Mouse (Mus musculus): ENCODE results near the gene Samd7. TPM values are rescaled to one million over a fixed set of nuclear protein-coding genes. Genes with fewer than 3 reads are reported as not detected.

Samd7 gene
- polyA plus RNA-seq, 1 experiment from 2014 or later = not detected

DNA sequence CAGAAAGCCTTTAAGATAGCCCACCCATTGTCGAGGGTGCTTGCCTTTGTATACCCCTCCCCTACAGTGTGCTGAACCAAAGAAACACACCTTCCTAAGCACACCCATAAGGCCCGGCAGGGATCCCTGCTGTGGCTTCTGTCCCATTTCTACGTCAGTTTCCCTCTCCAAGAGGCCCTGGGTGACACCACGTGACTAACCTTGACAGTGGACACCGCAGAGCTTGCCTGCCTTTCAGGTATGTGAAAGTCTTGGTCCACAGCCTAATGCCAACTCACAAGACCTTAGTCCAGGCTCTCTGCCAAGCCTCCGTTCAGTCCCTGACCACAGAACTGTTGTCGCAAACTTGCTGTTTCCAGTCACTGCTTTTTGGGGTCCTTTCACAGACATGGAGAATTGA lies 20.1 kb downstream of the Samd7 start:
- Histone ChIP-seq H3K4me3 (ENCODE audit: low read depth, low read length) (no peak overlapping the region), H3K4me1 (replicated peaks; ENCODE audit: control insufficient read depth, insufficient read depth) (no peaks in the 10 kb centered on the region), H3K9me3 (ENCODE audit: control insufficient read depth, low read length) (no peaks in the 10 kb centered on the region), H3K4me2 (replicated peaks; ENCODE audit: low read depth) (no peak overlapping the region), H3K9ac (ENCODE audit: low read length) (no peak overlapping the region), H3K27me3 (ENCODE audit: control insufficient read depth, insufficient read depth, low read length) (no peaks in the 10 kb centered on the region), H3K36me3 (ENCODE audit: control insufficient read depth, insufficient read depth, low read length) (no peaks in the 10 kb centered on the region), H3K27ac (replicated peaks) (no peak overlapping the region)
- TF ChIP-seq EP300 (optimal IDR thresholded peaks at IDR 0.05) (no peak), CTCF (IDR thresholded peaks at IDR 0.05; ENCODE audit: low read depth) (no peak)
- ATAC-seq (ENCODE audit: low FRiP score, low TSS enrichment) (peak; percentile 80), DNase-seq (ENCODE audit: low spot score) (peak; percentile 66)
- WGBS = 46% methylated on average over 7 of the region's 7 CpGs

DNA sequence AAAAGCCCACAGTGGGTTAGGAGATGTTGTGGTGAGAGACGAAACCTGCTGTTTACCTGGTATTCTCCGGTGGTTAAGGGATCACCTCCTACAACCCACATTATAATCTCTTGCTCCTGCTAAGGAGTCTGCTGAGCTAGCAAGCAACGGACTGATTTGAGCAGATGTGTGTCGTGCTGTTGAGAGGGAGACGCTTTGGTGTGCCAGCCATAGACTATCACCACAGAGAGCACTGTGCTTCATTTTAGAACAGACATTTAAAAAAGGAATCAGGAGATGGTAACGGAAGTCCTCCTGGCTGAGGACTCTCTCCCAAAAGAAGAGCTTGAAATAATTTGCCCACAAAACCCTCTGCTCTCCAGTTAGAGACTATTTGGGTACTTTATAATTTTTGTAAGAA lies 21.2 kb downstream of the Samd7 start:
- no peak overlapping the region for H3K9ac ChIP-seq (ENCODE audit: low read length)
- no peak overlapping the region for H3K27ac ChIP-seq (replicated peaks)
- DNase-seq (ENCODE audit: low spot score) (no peak), ATAC-seq (ENCODE audit: low FRiP score, low TSS enrichment) (no peak)
- H3K9me3 ChIP-seq (ENCODE audit: control insufficient read depth, low read length) = no peaks in the 10 kb centered on the region
- TF ChIP-seq EP300 (optimal IDR thresholded peaks at IDR 0.05) = no peak
- no peak for TF ChIP-seq CTCF (IDR thresholded peaks at IDR 0.05; ENCODE audit: low read depth)
- no peaks in the 10 kb centered on the region for H3K4me1 ChIP-seq (replicated peaks; ENCODE audit: control insufficient read depth, insufficient read depth)
- no peak overlapping the region for H3K4me2 ChIP-seq (replicated peaks; ENCODE audit: low read depth)
- H3K4me3 ChIP-seq (ENCODE audit: low read depth, low read length) = no peak overlapping the region
- 89% methylated on average over 6 of the region's 6 CpGs for WGBS
- no peaks in the 10 kb centered on the region for H3K27me3 ChIP-seq (ENCODE audit: control insufficient read depth, insufficient read depth, low read length)
- H3K36me3 ChIP-seq (ENCODE audit: control insufficient read depth, insufficient read depth, low read length) = no peaks in the 10 kb centered on the region

DNA sequence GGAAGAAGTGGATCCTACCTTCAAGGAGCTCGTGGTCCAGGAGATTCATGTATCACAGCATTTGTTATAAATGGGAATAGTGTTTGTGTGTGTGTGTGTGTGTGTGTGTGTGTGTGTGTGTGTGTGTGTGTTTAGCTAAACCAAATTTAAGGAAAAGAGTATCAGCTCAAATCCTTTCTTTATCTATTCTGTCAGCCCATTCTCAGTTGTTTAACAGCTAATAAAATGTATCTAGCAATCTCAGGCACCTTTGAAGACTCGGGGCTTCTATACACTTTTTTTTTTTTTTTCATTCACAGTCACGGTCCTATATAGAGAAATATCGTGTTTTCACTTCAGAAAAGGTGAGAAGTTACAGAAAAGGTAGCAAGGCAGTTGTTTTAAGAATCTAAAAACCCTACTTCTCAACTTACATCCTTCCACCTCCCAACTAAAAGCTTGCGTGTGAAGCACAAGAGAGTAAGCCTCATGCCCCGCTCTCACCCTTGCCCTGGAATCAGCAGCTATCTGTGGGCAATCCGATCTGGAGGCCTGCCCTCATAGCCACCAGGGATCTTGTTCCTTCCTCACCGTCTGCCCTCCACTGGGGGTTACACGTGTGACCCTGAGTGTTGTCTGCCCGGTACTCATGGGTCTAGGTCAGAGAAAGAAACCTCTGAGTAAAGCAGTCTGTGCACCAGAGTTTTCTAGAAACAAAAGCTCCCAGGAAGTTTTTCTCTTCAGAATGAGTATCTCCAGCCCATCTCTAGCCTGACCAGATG lies 23.8 kb downstream of the Samd7 start:
- Histone ChIP-seq H3K4me1 (replicated peaks; ENCODE audit: control insufficient read depth, insufficient read depth) (no peaks in the 10 kb centered on the region), H3K27ac (replicated peaks) (no peak overlapping the region), H3K9me3 (ENCODE audit: control insufficient read depth, low read length) (no peaks in the 10 kb centered on the region), H3K4me2 (replicated peaks; ENCODE audit: low read depth) (no peak overlapping the region), H3K27me3 (ENCODE audit: control insufficient read depth, insufficient read depth, low read length) (no peaks in the 10 kb centered on the region), H3K4me3 (ENCODE audit: low read depth, low read length) (no peak overlapping the region), H3K36me3 (ENCODE audit: control insufficient read depth, insufficient read depth, low read length) (no peaks in the 10 kb centered on the region), H3K9ac (ENCODE audit: low read length) (no peak overlapping the region)
- ATAC-seq (ENCODE audit: low FRiP score, low TSS enrichment) (no peak), DNase-seq (ENCODE audit: low spot score) (no peak)
- no peak for TF ChIP-seq EP300 (optimal IDR thresholded peaks at IDR 0.05)
- no peak for TF ChIP-seq CTCF (IDR thresholded peaks at IDR 0.05; ENCODE audit: low read depth)
- WGBS = 48% methylated on average over 10 of the region's 10 CpGs

DNA sequence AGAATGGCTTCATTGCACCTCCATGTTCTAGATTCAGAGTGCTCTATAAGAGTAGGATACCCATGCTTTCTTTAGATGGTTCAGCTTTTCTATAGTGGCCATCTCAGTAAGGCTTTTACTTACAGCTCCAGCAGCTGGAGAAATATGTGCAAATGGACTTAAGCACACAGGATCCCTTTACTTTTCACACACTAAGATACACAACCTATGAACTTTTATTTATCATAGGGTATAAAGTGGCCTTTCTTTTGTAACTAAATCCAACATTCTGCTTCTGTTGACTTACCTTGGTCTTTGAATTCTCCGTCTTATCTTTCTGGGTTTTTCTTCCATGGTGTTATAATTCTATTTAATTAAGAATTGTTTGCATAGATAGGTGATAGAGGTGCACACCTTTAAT lies 25.5 kb downstream of the Samd7 start:
- H3K4me2 ChIP-seq (replicated peaks; ENCODE audit: low read depth) = no peak overlapping the region
- H3K4me3 ChIP-seq (ENCODE audit: low read depth, low read length) = no peak overlapping the region
- H3K27me3 ChIP-seq (ENCODE audit: control insufficient read depth, insufficient read depth, low read length) = no peaks in the 10 kb centered on the region
- H3K9ac ChIP-seq (ENCODE audit: low read length) = no peak overlapping the region
- TF ChIP-seq CTCF (IDR thresholded peaks at IDR 0.05; ENCODE audit: low read depth) (no peak), EP300 (optimal IDR thresholded peaks at IDR 0.05) (no peak)
- H3K36me3 ChIP-seq (ENCODE audit: control insufficient read depth, insufficient read depth, low read length) = no peaks in the 10 kb centered on the region
- DNase-seq (ENCODE audit: low spot score) = no peak
- H3K9me3 ChIP-seq (ENCODE audit: control insufficient read depth, low read length) = no peaks in the 10 kb centered on the region
- peak; percentile 56; the same call in 1 of the 2 replicates for ATAC-seq (ENCODE audit: low FRiP score, low TSS enrichment)
- no peak overlapping the region for H3K27ac ChIP-seq (replicated peaks)
- no peaks in the 10 kb centered on the region for H3K4me1 ChIP-seq (replicated peaks; ENCODE audit: control insufficient read depth, insufficient read depth)
- WGBS = 61% methylated on average over 1 of the region's 1 CpGs

DNA sequence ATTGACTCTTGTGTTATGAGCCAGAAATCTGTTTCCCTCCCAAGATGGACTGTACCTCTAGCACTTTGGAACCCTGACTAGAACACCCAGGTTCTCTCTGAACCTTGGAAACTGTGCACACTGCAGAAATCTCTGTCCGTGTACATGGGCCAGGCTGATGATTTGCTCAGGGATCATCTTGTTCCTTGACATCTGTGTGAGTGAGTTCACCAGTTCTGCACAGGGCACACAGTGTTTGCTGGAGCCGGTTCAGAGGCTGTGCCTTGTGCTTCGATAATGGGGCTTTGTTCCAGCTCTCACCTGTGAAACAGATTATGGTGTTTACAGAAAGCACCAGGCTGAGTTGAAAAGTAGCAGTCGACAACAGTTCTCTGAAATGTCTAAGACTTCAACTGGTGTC lies 26.5 kb downstream of the Samd7 start:
- ATAC-seq (ENCODE audit: low FRiP score, low TSS enrichment) = peak; percentile 79
- no peak for TF ChIP-seq EP300 (optimal IDR thresholded peaks at IDR 0.05)
- no peak overlapping the region for H3K27ac ChIP-seq (replicated peaks)
- no peaks in the 10 kb centered on the region for H3K4me1 ChIP-seq (replicated peaks; ENCODE audit: control insufficient read depth, insufficient read depth)
- no peak overlapping the region for H3K4me3 ChIP-seq (ENCODE audit: low read depth, low read length)
- WGBS = 37% methylated on average over 4 of the region's 4 CpGs
- no peaks in the 10 kb centered on the region for H3K9me3 ChIP-seq (ENCODE audit: control insufficient read depth, low read length)
- DNase-seq (ENCODE audit: low spot score) = peak; percentile 62
- H3K9ac ChIP-seq (ENCODE audit: low read length) = no peak overlapping the region
- H3K36me3 ChIP-seq (ENCODE audit: control insufficient read depth, insufficient read depth, low read length) = no peaks in the 10 kb centered on the region
- no peak overlapping the region for H3K4me2 ChIP-seq (replicated peaks; ENCODE audit: low read depth)
- no peaks in the 10 kb centered on the region for H3K27me3 ChIP-seq (ENCODE audit: control insufficient read depth, insufficient read depth, low read length)

DNA sequence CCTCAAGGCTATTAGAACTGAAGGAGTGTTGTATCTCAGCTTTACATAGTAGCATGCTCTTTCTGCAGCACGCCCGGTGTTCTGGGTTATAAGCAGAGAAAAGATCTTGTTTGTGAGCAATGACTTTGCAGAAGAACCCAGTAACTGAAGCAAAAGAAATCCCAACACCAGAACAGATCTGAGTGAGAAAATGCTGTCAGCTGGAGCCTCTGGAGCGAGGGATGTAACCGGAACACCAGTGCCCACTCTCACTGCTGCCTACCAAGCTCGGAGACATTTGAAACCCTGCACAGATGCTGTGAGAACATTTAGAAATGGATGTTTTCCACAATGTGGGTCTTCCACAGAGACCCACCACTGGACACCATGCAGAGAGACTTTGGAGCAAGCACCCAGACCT lies 28.6 kb downstream of the Samd7 start:
- Histone ChIP-seq H3K4me3 (ENCODE audit: low read depth, low read length) (no peak overlapping the region), H3K36me3 (ENCODE audit: control insufficient read depth, insufficient read depth, low read length) (no peaks in the 10 kb centered on the region), H3K4me1 (replicated peaks; ENCODE audit: control insufficient read depth, insufficient read depth) (no peaks in the 10 kb centered on the region), H3K4me2 (replicated peaks; ENCODE audit: low read depth) (no peak overlapping the region), H3K27ac (replicated peaks) (no peak overlapping the region), H3K9me3 (ENCODE audit: control insufficient read depth, low read length) (no peaks in the 10 kb centered on the region), H3K27me3 (ENCODE audit: control insufficient read depth, insufficient read depth, low read length) (no peaks in the 10 kb centered on the region), H3K9ac (ENCODE audit: low read length) (no peak overlapping the region)
- TF ChIP-seq CTCF (IDR thresholded peaks at IDR 0.05; ENCODE audit: low read depth) (no peak), EP300 (optimal IDR thresholded peaks at IDR 0.05) (no peak)
- WGBS = 92% methylated on average over 5 of the region's 5 CpGs
- ATAC-seq (ENCODE audit: low FRiP score, low TSS enrichment) = no peak
- no peak for DNase-seq (ENCODE audit: low spot score)

Data from stomach, postnatal 0 days (tissue).